Mouse (Mus musculus) lung, embryonic 14.5 days (tissue): ENCODE measurements at regions not wholly inside any gene's neighbourhood (a gene's known extent, or its start where the extent isn't known, plus 50 kb on each side); places are given as distances from the start of the nearest gene placed in this dataset.

Experiments
- ATAC-seq: fragments of 200-750 bp; cut with Nextera tagmentation; 2 replicates; pipeline ENCODE4 v1.8.0; 2017; ENCODE audit warnings: mild to moderate bottlenecking, moderate TSS enrichment, moderate library complexity; ENCODE audit not compliant: insufficient read depth
- DNase-seq: peaks from one replicate; pipeline ENCODE4 v3.0.0-alpha.2; 2015
- H3K27ac ChIP-seq: fragments of 300-500 bp; sonication (generic); 2 replicates; pipeline ENCODE4 v1.5.1; 2014; ENCODE audit warnings: low read depth, mild to moderate bottlenecking, moderate library complexity
- H3K27me3 ChIP-seq: fragments of 300-500 bp; sonication (generic); 2 replicates; pipeline ENCODE4 v1.6.1; 2014; ENCODE audit warnings: low read length, control low read depth; ENCODE audit not compliant: insufficient read depth
- H3K36me3 ChIP-seq: fragments of 300-500 bp; sonication (generic); 2 replicates; pipeline ENCODE4 v1.6.1; 2014; ENCODE audit warnings: control low read depth; ENCODE audit not compliant: insufficient read depth
- H3K4me1 ChIP-seq: fragments of 300-500 bp; sonication (generic); 2 replicates; pipeline ENCODE4 v1.6.1; 2014; ENCODE audit warnings: antibody characterized with exemption, control low read depth; ENCODE audit not compliant: insufficient read depth
- H3K4me2 ChIP-seq: fragments of 300-500 bp; sonication (generic); 2 replicates; pipeline ENCODE4 v1.6.1; 2014; ENCODE audit warnings: mild to moderate bottlenecking
- H3K4me3 ChIP-seq: fragments of 300-500 bp; sonication (generic); 2 replicates; pipeline ENCODE4 v1.5.1; 2014; ENCODE audit warnings: low read depth, low read length
- H3K9ac ChIP-seq: fragments of 300-500 bp; sonication (generic); 2 replicates; pipeline ENCODE4 v1.6.1; 2014
- H3K9me3 ChIP-seq: fragments of 300-500 bp; sonication (generic); 2 replicates; pipeline ENCODE4 v1.6.1; 2016; ENCODE audit warnings: low read depth, low read length, control low read depth
- CTCF ChIP-seq: IDR thresholded peaks from 2 replicates; pipeline ENCODE4 v1.5.1; 2016; ENCODE audit warnings: antibody characterized with exemption, low read depth
- WGBS: fragments of 180-500 bp; shearing (Covaris S2); extraction: QIAGEN DNeasy Blood & Tissue Kit; methylation state at CpG from one replicate; pipeline ENCODE4 v1.1.7; 2014; 5-methylcytosine and 5-hydroxymethylcytosine counted together

DNA sequence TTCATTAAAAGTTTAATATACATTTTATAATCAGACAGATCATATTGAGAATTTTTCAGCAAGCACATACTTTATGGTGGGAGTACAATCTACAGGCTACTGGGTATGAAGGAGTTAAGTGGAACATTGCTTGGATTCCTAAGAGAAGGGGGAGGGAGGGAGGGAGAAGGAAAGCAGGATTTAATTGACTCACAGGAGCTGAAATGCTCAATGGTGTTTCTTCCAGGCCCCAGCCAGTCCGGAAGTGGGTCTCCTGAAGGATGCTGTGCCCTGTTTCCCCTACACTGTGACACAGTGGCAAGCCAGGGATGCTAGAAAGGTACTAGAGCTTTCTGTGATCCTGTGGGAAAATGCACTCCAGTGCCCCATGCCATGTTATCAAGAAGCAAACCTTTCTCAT, 621.0 kb upstream of the Cited2 start:
- DNase-seq, result peak; percentile 40
- no peak overlapping the region for H3K9ac ChIP-seq

DNA sequence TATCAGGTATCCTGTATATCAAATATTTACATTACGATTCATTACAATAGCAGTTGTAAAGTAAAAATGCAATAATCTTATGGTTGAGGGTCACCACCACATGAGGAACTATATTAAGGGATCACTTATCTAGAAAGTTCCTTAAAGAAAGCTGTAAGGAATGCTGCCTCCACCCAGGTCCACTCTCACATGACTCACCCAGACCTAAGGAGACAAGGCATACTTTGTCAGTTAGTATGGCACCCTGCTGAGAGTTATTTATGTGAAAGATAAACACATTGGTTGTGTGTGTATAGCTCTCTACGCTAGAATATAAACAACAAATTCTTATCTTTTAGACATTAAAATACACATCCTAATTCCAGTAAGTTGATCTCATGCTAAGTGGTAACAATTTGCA, 619.6 kb upstream of the Cited2 start:
- peak; percentile 44; the same call in 1 of the 2 replicates for ATAC-seq
- WGBS, result 44% methylated on average over 2 of the region's 2 CpGs

More for the DNA sequence above, 621.0 kb upstream of the Cited2 start:
- Histone ChIP-seq H3K27ac (no peak overlapping the region), H3K4me3 (no peak overlapping the region), H3K27me3 (no peaks in the 10 kb centered on the region), H3K4me2 (no peak overlapping the region), H3K4me1 (0 out of 2 replicates have a peak, but pooled peaks cover 3% of the 10 kb centered on the region), H3K36me3 (no peaks in the 10 kb centered on the region), H3K9me3 (no peaks in the 10 kb centered on the region)
- ATAC-seq, result peak; percentile 56; the same call in 1 of the 2 replicates
- 13% methylated on average over 1 of the region's 1 CpGs for WGBS
- no peak for TF ChIP-seq CTCF

DNA sequence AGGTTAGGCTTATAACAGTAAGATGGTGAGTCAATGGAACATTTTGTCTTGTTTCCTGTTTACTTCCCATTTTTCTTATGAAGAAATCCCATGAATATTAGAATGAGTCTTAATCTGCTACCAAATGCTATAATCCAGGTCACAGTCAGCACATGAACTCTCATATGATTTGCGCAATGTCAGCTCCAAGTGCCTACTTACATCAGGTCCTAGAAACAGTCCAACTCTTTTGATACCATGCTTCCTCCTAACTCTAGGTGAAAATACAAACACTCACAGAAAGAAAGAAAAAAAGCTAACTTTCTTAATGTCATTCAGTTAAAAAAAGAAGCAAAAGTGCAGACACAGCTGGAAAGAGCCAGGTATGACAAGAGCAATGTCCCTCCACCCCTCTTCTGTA, 616.2 kb upstream of the Cited2 start:
- Histone ChIP-seq H3K4me2 (no peak overlapping the region), H3K4me3 (no peak overlapping the region), H3K27ac (no peak overlapping the region), H3K9ac (no peak overlapping the region), H3K27me3 (no peaks in the 10 kb centered on the region), H3K9me3 (no peaks in the 10 kb centered on the region), H3K36me3 (no peaks in the 10 kb centered on the region), H3K4me1 (no peaks in the 10 kb centered on the region)
- ATAC-seq (no peak), DNase-seq (no peak)
- 98% methylated on average over 1 of the region's 1 CpGs for WGBS
- TF ChIP-seq CTCF, result no peak

More for the DNA sequence above, 619.6 kb upstream of the Cited2 start:
- Histone ChIP-seq H3K4me3 (no peak overlapping the region), H3K27me3 (no peaks in the 10 kb centered on the region), H3K9ac (no peak overlapping the region), H3K36me3 (no peaks in the 10 kb centered on the region), H3K4me2 (no peak overlapping the region), H3K9me3 (no peaks in the 10 kb centered on the region), H3K4me1 (0 out of 2 replicates have a peak, but pooled peaks cover 3% of the 10 kb centered on the region), H3K27ac (no peak overlapping the region)
- no peak for TF ChIP-seq CTCF
- peak; percentile 24 for DNase-seq

DNA sequence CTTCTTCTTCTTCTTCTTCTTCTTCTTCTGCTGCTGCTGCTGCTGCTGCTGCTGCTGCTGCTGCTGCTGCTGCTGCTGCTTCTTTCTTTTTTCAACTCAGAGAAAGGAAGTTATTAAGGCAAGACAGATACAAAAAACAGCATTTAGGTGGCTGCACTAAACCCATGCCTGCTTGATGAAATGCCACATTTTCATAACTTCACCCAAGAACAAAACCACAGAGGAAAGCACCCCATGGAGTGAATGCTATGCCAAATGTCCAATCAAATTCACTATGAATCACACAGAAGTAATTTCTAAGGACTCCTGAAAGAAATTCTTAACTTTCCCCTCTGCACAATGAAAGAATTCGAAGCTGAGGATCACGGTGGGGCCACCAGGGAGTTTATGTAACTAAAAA, 611.9 kb upstream of the Cited2 start:
- Histone ChIP-seq H3K4me1 (no peaks in the 10 kb centered on the region), H3K9me3 (no peaks in the 10 kb centered on the region), H3K9ac (no peak overlapping the region), H3K4me3 (no peak overlapping the region), H3K36me3 (no peaks in the 10 kb centered on the region), H3K27me3 (no peaks in the 10 kb centered on the region), H3K27ac (no peak overlapping the region), H3K4me2 (no peak overlapping the region)
- no peak for TF ChIP-seq CTCF
- DNase-seq (no peak), ATAC-seq (no peak)
- WGBS, result 61% methylated on average over 2 of the region's 2 CpGs

DNA sequence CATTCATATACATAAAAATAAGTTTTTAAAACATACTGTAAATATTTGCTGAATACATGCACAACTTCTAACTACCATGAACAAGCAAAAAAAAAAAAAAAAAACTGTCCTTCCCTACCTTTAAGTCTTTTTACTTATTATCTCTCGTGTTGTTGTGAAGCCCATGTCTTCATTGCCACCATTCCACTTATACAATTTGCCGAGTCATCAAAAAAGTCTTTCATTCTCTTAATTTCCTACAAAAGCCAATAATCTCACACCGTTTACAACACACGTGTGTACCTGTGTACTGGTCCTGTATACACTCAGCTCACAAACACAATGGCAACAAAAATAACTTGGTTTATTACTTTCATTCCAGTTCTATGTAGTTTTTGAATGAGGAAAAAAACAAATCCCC, 608.2 kb upstream of the Cited2 start:
- Histone ChIP-seq H3K36me3 (no peaks in the 10 kb centered on the region), H3K4me3 (no peak overlapping the region), H3K9ac (no peak overlapping the region), H3K4me2 (no peak overlapping the region), H3K4me1 (no peaks in the 10 kb centered on the region), H3K9me3 (no peaks in the 10 kb centered on the region), H3K27ac (no peak overlapping the region), H3K27me3 (no peaks in the 10 kb centered on the region)
- 93% methylated on average over 4 of the region's 4 CpGs for WGBS
- no peak for TF ChIP-seq CTCF
- DNase-seq (no peak), ATAC-seq (no peak)

DNA sequence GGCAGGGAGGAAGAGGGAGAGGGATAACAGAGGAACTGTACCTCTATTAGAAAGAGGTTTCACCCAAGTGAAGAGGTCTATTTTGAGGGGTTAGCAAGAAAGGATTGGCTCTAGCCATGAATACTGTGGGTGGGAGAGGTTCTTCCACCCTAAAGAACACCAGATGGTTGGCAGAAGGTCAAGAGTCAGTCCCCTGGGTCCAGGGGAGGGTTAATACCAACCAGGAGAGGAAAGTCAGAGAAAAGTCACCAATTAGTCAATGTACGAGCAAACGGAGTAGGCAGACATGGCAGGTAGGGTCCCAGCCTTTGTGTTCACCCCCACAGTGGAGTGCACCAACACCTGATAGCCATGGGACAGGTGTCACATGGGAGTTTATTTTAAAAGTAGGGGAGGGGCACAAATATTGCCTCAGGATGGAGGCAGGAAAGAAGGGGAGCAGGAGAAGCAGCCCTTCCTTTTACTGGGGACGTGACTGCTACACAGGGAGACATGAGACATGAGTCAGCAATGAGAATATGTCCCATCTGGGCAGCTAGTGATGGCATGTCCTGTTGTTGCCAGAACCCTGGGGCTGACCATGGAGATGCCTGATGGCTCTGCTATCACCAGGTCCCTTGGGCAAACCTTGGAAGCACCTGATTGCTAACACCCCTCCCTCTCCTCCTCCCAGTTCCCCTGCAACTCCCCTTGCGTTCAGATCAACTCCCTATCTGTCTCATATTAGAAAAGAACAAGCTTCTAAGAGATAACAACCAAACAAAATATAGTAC, 593.4 kb upstream of the Cited2 start:
- H3K4me1 ChIP-seq, result no peaks in the 10 kb centered on the region
- H3K36me3 ChIP-seq, result no peaks in the 10 kb centered on the region
- ATAC-seq (no peak), DNase-seq (no peak)
- H3K27ac ChIP-seq, result no peak overlapping the region
- H3K9ac ChIP-seq, result no peak overlapping the region
- H3K9me3 ChIP-seq, result no peaks in the 10 kb centered on the region; the same call in 1 of the 2 replicates
- H3K4me2 ChIP-seq, result no peak overlapping the region
- H3K27me3 ChIP-seq, result no peaks in the 10 kb centered on the region
- WGBS, result 89% methylated on average over 4 of the region's 4 CpGs
- TF ChIP-seq CTCF, result no peak
- no peak overlapping the region for H3K4me3 ChIP-seq

DNA sequence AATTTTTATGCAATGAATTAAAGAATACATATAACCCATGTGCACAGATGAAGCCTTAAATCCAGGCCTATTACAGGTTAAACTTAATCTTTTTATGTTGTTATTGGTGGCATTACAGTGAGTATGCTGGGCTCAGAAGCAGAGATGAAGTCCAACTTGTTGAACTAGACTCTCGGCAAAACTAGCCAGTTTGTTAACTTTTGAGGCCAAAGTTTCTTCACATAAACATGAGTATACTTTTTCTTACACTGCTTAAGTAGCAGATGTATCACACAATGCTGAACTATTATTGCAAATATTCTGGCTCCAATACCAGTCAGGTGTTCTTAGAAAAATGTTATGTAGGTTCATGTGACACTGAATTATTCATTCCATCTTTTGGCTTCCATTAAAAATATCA, 592.4 kb upstream of the Cited2 start:
- Histone ChIP-seq H3K27ac (no peak overlapping the region), H3K9me3 (no peaks in the 10 kb centered on the region; the same call in 1 of the 2 replicates), H3K36me3 (no peaks in the 10 kb centered on the region), H3K4me1 (no peaks in the 10 kb centered on the region), H3K27me3 (no peaks in the 10 kb centered on the region), H3K9ac (no peak overlapping the region), H3K4me3 (no peak overlapping the region), H3K4me2 (no peak overlapping the region)
- no peak for DNase-seq
- TF ChIP-seq CTCF, result no peak
- WGBS, result 79% methylated on average over 1 of the region's 1 CpGs
- ATAC-seq, result no peak
